Mouse (Mus musculus): ENCODE measurements around the gene Vps54.

The Vps54 gene

GRCm38 (mm10) chr11:21346020-21346419, 106.9 kb downstream of the Vps54 start:
- DNase-seq = no peak

- DNase-seq = no peak
Observed at GRCm38 (mm10) chr11:21348890-21349289, 109.8 kb downstream of the Vps54 start.

- no peak for DNase-seq
Observed at GRCm38 (mm10) chr11:21351296-21351695, 112.2 kb downstream of the Vps54 start.

- DNase-seq = no peak
Observed at GRCm38 (mm10) chr11:21363144-21363940, 124.3 kb downstream of the Vps54 start.

- no peak for DNase-seq
Observed at GRCm38 (mm10) chr11:21368466-21368865, 129.4 kb downstream of the Vps54 start.

GRCm38 (mm10) chr11:21369248-21370016, 130.4 kb downstream of the Vps54 start:
- no peak for DNase-seq

- DNase-seq = peak; percentile 77
Observed at GRCm38 (mm10) chr11:21370399-21371121, 131.5 kb downstream of the Vps54 start.
